Mouse (Mus musculus): ENCODE measurements at regions not wholly inside any gene's neighbourhood (a gene's known extent, or its start where the extent isn't known, plus 50 kb on each side); places are given as distances from the start of the nearest gene placed in this dataset.

DNA sequence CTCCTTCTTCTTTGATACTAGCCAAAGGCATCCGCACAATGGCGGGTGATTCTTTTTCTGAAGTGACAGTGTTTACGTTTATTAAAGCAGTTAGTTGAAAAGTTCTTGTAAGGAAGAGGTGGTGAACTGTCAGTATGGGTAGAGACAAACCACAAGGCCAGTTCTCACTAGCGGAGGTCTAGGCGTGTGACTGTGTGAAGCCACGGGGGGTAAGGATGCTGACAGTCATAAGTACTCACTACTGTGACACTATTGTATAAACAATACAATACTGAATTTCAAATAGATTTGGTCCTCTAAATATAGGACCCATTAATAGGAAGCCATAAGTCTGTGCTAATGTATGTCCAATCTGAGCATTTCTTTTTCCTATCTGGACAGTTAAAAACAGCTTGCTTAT lies 161.9 kb downstream of the Cxcl12 start:
- DNase-seq (ENCODE audit: low spot score in 2 of 2): no peak

DNA sequence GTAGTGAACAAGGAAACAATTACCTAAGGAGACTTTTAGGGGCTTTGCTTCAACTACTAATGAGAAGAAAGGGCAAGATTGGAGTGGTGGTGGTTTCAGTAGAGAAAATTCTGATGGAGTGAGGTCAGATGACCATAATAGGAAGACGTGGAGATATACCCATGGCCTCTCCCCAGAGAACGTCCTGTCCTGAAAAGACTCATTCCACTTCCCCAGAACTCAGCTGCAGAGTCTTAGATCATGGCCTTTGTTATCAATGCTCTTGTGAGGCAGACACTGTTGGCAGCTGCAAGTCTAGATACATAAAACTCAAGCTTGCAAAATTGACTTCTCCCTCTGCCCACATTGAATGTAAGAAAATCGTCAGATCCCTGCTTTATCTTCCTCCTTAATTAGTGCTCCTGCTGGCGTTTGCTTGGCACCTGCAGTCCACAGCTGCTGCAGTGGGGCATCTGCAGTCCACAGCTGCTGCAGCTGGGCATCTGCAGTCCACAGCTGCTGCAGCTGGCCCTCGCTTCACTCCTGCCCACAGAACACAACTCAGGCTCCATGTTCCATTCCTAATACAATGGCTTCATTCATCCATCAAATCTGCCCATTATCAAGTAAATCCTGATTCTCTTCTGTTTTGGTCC lies 162.5 kb downstream of the Cxcl12 start:
- DNase-seq (ENCODE audit: low spot score in 2 of 2): no peak

DNA sequence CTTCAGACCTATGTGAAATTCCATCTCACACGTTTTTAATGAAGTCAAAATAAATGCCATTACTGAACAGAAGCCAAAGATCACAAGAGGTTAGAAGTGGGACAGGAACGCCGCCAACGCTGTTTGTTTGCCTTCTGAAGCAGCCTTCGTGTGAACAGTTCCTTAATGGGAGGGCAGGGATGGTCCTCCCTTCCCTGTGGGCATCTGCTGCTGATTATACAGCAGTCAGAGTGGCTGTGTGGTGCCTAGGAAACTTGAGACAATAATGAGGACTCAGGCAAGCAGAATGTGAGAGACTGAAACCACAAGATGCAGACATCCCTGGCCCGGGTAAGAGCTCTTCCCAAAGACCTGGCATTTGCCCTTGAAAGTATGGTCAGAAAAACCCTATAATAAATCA lies 164.3 kb downstream of the Cxcl12 start:
- DNase-seq (ENCODE audit: low spot score in 2 of 2): no peak

DNA sequence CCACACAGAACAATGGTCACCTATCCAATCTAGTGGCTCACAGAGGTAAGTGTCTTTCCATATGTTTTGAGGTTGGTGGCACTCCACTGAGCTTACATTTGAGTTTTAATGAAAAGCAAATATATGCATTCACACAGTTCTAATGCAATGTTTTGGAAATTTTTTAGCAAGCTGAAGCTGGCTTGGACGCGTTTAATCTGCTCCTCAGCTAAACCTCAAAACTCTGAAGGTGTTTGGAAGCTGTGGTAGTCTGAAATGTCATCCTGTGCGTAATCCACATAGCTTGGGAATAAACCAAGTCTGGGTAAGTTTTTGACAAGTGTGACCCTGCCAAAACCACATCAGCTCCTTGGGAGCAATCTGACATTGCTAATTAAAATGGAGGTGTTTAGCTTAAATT lies 173.8 kb downstream of the Cxcl12 start:
- DNase-seq (ENCODE audit: low spot score in 2 of 2): no peak

DNA sequence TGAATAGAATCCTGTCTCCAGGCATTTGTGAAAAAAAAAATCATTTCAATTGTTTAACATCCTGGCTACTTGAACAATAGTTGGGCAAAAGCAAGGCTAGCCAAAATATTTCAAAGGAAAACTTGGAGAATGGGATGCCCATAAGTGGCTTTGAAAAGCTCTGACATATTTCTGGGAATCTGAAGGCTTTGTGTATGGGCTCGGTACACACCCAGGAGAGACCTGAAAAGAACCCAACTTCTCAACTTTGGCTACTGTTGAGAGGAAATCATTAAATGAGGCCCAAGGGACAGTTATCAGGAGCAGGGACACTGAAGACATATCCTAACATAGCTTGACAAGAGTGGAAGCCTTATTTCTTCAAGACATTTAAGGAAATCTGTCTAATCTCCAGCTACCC lies 179.0 kb downstream of the Cxcl12 start:
- no peak for DNase-seq (ENCODE audit: low spot score in 2 of 2)

DNA sequence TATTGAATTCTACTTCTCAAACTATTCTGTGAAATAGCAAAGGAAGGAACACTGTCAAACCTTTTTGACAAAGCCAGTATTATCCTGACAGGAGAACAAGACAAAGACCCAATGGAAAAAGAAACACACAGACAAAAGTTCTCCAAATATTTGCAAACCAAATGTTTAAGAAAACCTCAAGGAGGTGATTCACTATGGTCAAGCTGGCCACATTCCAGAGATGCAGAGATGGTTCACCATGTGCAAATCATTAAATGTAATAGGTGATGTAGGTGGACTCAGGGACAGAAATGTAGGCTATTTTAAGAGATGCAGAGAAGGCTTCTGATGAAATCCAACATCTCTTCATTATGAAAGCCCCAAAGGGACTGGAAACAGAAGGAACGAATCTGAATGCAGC lies 183.5 kb downstream of the Cxcl12 start:
- DNase-seq (ENCODE audit: low spot score in 2 of 2): no peak

DNA sequence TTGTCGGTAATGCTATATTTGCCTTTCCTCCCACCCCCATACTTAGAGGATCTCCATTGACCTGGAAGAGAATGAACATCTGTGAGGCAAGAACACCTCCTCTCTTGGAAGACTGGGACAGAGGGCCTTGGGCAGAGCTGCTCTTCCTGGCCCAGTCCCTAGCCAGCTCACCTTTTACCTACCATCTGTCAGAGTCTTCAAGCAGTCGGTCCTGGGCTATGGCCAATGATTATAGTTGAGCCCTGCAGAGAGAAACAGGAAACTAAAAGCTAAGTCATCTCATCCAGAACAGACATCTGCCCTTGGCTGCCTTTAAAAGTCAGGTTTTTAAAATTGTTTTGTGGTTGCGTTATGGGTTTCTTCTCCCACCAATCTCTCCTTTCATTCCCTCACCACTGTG lies 184.8 kb downstream of the Cxcl12 start:
- DNase-seq (ENCODE audit: low spot score in 2 of 2): no peak

DNA sequence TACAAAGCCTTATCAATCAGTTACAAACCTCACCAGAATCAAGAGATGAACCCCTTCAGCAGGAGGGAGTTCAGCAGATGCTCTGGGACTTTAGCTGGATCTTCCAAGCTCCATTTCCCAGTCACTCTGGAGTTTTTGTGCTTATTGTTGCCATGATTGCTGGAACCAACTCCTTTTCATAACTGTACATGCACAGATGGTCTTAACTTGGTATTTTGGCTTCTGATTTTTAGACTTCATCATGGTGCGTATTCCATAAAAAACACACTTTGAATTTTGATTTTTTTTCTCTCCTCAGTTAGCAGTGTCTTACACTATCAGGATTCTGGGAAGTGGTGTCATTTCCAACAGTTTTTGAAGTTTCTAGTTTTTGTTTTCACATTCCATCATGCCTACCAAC lies 187.8 kb downstream of the Cxcl12 start:
- DNase-seq (ENCODE audit: low spot score in 2 of 2): no peak

DNA sequence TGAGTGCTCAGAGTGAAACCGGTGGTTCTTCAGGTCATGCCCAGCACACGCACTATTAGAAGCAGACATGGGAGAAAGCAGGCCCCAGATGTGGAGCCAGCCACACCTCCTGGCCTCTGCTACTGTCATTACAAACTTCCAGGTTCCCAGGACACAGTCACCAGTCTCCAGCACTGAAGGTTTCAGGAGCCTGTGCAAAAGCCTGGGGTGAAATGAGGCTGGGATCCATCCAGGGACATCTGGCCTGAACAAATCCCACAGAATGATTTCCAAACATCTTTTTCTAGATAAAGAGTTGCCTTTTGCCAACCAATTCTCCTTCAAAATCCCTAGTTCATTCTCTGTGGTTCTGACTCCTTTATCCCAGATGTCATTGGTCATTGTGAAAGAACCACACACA lies 191.1 kb downstream of the Cxcl12 start:
- no peak for DNase-seq (ENCODE audit: low spot score in 2 of 2)

DNA sequence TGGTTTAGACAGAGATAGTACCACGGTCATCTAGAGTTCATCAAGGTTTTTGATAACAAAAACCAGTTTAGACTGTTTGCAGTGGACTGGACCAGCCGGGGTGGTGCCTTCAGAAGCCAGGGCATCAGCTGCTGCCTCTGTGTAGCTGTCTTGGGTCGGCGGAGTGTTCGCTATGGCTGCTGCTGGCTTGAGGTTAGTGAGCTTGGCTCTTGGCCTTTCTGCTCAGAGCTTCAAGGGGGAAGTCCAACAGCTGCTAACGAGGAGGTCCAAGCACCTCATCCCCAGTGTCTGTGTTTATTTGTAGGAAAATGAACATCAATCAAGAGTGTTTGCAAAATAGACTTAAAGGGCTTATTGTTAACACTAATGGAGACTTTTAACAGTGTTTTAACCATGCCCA lies 198.2 kb downstream of the Cxcl12 start:
- no peak for DNase-seq (ENCODE audit: low spot score in 2 of 2)

DNA sequence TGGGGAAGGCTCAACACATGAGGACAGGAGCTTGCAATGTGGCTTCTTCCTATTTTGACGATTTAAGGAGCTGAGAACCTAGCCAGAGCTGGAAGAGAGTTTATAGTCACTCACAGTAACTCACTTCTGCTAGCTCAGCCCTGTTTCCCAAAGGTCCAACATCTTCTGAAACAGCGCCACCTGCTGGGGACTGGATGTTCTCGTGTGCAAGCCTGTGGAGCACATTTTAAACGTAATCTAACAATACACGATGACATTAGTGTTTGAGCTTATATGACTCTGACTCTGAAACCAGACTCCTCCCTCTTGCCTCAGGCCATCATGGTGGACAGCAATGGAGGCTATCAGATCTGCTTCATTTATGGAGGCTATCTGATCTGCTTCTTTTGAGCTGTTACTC lies 207.7 kb downstream of the Cxcl12 start:
- no peak for DNase-seq (ENCODE audit: low spot score in 2 of 2)

DNA sequence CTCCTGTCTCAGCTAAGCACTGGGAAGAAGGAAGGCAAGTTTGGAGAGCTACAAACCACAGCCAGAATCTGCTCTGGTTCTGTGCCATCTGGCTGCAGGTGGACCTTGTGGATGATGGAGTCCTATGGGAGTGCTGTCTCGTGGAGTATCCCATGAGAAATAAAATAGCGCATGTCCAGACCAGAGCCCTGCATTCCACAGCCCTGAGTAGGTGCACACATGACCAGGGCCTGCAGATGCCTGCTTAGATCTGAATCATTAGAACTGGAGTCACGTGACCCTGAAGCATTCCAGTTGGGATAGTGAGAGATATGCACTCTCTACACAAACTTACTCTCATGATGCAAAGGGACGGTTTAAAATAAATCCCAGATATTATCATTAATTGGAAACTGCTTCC lies 211.6 kb downstream of the Cxcl12 start:
- DNase-seq (ENCODE audit: low spot score in 2 of 2): peak; percentile 27 to 45

DNA sequence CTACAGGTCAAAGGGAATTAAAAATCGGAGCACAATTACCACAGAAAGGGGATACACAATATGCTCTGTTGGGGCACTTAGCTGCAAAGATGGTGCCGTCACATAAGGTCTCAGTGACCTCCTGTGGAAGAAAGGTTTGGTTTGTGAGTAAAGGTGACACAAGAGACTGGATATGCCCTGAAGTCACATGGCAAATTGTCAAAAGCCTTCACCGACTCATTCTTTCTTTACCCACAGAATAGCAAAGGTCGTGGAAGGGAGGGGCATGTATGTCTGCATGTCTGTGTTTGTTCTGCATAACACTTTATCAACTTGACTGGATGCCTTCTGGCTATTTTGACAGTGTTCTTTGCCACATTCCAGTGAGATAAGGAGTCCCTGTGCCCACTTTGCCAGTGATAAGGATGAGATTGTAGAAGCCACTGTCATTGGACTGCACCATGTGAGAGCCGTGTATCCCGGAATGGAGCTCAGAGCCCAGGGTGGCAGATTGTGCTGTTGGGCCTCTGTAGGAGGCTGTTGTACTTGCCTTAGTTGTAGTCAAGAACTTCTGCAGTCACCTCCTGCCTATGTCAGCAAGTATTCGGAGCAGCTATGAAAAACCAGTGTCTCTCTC lies 222.0 kb downstream of the Cxcl12 start:
- DNase-seq (ENCODE audit: low spot score in 2 of 2): no peak

DNA sequence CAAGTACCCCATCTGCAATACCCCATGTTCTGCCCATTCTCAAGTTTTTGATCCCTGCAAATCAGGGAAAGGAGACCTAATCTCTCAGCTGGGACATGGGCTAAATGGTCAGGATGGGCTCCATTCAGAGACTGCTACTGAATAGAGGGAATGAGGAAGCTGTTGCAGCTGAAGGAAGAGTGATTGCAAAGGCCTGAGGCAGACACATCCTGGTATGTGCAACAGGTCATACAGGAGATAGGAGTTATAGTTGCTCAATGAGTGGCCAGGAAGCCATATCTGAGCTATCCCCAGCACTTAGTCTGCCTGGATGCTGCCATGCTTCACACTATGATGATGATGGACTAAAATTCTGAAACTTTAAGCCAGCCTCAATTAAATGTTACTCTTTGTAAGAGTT lies 225.1 kb downstream of the Cxcl12 start:
- no peak for DNase-seq (ENCODE audit: low spot score in 2 of 2)

DNA sequence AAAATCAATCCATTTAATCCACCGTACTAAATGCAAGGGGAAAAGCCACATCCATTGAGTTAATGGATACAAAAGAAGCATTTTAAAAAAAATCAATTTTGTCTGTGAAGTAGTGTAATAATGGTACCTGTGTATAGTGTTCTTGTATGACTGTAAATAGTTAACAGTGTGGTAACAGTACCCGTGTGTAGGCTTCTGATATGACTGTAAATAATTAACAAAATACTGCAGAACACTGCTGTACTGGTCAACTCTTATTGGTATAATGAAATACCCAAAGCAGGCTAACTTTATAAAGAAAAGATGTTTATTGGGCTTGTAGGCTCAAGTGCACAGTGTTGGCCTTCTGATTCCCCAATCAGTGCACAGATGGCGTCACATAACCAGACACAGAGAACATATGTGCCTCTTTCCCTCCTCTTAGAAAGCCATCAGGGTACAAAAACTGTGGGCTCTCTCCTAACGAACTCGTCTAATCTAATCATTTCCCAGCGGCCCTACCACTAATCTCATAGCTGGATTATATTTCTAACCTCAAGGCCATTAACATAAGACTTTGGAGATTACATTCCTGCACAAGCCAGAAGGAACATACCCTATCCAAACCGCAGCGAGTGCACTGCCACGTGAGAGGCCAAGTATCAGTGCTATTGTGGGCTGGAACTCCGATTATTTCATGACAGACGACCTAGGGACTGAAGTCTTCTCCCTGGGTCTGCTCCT lies 237.4 kb downstream of the Cxcl12 start:
- DNase-seq (ENCODE audit: low spot score in 2 of 2): no peak

DNA sequence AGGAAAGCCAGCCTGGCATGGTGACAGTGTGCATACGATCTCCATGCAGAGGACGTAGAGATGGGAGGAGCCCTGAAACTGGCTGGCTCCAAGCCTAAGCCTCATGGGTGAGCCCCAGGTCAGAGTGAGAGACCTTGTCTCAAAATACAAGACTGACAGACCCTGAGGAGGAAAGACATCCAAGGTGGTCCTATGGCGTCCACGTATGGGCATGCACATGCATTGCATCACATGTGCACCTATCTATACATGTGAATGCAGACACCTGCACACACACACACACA lies 237.9 kb downstream of the Cxcl12 start:
- DNase-seq (ENCODE audit: low spot score in 2 of 2): no peak

DNA sequence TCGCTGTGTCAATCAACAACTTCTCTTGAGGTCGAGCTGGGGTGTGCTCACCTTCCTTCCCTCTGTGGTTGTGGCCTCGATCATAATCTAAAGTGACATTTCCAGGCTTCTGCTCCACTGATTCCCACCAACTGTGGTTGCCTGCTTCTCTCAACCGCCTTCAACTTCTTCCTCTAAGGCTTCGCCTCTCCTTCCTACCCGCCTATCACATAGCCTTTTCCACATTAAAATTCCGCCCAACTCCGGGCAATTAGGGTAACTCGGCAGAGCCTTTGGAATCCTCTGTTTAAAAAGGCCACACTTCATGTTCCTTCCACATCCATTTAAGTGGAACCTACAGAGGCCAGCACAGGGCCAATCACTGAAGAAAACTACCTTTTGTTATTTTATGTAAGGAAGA lies 238.4 kb downstream of the Cxcl12 start:
- no peak for DNase-seq (ENCODE audit: low spot score in 2 of 2)

DNA sequence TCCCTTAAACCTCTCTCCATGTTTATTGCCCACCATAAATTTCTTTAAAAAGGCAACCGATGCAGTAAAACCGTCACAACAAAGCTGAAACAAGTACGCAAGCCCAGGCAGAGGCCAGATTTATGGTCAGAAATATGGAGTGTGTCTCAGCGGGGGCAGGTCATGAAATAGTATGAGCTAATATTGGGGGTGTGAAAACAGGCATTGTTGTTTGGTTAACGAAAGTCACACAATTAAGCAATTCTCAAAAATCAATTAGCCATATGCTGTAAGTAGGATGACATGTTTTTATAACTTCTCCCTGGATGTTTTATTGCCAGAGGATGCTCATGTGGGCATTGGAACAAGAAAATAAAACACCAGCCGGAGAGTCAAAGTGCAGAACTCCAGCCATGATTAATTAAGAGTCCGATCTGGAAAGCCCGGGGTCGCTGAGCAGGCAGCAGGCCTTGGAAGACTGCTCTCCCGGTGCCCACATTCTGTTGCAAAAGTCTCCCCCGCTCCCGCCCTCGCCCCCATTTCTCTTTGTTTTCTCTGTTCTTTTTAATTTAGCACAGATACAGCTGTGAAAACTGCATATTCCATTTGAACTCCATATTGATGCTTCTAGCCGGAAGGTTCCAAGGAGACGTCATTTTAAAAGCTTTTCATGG lies 239.0 kb downstream of the Cxcl12 start:
- DNase-seq (ENCODE audit: low spot score in 2 of 2): no peak

DNA sequence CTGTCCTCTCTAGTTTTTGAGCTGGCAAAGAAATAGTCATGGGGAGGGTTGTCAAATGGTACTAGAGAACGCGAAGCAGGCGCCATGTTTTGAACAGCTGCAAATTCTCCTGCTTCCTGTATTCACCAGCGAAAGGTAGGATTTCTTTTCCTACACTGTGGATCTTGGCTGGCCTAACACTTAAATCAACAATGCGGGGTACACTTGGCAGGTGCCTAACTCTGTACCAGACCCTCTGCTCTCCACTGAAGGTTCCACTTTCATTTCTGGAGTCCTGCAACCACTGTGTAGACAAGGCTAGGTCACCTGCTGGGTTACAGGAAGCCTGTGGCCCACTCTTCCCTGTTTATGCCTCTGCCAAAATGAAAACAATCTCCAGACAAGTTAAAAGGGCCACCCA lies 239.6 kb downstream of the Cxcl12 start:
- DNase-seq (ENCODE audit: low spot score in 2 of 2): no peak

DNA sequence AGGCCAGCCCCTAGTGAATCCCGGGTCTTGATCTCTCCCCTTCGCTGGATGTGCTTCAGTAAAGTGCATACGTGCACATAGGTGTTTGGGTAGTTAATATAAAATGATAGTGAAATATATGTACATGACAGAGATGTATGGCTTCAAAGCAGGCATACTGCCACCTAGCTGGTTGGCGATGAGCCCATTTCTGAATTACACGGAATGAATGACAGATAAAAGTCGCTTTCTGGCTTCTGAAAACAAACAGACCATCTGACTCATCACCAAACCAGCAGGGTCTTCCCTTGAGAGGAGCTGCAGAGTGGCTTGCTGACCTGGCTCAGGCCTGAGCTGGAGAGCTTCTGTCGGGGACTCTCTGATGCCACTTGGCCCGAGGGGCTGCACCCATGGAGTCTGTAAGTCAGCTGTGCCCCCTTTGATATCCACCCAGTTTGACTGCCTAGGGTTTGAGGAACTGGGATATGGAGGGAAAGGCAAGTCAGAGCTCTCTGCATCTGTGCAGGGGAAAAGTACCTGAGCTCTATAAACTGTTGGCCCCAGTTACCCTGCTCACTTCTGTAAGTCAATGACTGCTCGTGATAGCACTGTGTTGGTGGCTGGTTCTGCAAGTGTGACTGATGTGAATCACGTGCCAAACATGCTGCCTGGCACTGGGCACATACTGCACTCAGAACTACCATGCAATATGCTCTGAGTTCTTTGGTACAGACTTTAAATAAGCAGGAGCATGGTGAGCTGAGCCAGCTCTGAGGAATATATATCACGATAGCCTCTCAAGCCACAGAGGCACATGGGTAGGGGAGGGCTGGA lies 240.8 kb downstream of the Cxcl12 start:
- DNase-seq (ENCODE audit: low spot score in 2 of 2): no peak

DNA sequence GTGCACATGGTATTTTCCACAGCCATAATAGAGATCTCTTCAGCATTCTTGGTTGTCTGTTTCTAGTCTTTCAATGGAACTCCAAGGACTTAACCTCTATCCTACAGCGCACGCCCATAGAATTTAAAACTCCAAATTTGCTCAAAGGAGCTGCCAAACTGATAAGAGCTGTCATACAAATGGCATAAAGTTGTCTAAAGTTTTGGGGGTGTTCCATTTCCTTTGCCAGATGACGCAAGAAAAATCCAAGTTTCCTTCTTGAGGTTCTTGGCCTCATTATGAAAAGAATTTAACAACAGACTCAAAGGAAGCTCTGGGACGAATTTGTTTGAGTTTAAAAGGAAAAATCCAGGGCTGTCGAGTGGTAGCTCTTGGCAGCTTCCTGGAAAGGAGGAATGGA lies 246.6 kb downstream of the Cxcl12 start:
- DNase-seq (ENCODE audit: low spot score in 2 of 2): no peak

DNA sequence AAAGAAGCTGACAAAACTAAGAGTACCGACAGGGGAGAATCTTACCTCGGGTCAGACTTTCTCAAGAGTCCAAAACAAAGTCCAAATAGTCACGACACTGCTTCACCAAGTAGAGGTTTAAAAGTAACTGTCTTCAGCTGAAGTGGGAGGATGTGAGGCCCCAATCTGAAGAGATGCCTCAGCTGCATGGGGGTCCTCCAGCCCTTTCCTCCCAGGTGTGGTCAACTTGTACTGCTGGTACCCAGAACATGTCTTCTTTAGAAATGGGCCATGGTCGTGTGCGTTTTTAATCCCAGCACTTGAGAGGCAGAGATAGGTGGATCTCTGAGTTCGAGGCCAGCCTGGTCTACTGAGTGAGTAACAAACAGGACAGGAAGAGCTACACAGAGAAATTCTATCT lies 247.6 kb downstream of the Cxcl12 start:
- no peak for DNase-seq (ENCODE audit: low spot score in 2 of 2)
